Mouse (Mus musculus) embryonic facial prominence, embryonic 14.5 days (tissue): Measurements from ENCODE around the gene Kctd20. TPM values are rescaled to one million over a fixed set of nuclear protein-coding genes. Genes with fewer than 3 reads are reported as not detected.
A peak's percentile ranks its signal among the peaks of the same experiment; 100 is the strongest.

Experiments used
- ATAC-seq: fragments of 200-750 bp; cut with Nextera tagmentation; 2 replicates; pipeline ENCODE4 v1.8.0; 2017; ENCODE audit warnings: low read depth, moderate number of reproducible peaks, moderate TSS enrichment
- DNase-seq: peaks from one replicate; pipeline ENCODE4 v3.0.0-alpha.2; 2015; ENCODE audit warnings: low spot score
- H3K27ac ChIP-seq: fragments of 300-500 bp; sonication (generic); replicated peaks from 2 replicates; pipeline ENCODE4 v1.5.1; 2014; ENCODE audit warnings: low read depth, mild to moderate bottlenecking, low read length, moderate library complexity
- H3K27me3 ChIP-seq: fragments of 300-500 bp; sonication (generic); replicated peaks from 2 replicates; pipeline ENCODE4 v1.6.1; 2014; ENCODE audit warnings: low read length; ENCODE audit not compliant: control insufficient read depth, insufficient read depth
- H3K36me3 ChIP-seq: fragments of 300-500 bp; sonication (generic); 2 replicates; pipeline ENCODE4 v1.6.1; 2014; ENCODE audit warnings: low read length, mixed read lengths; ENCODE audit not compliant: control insufficient read depth, insufficient read depth
- H3K4me1 ChIP-seq: fragments of 300-500 bp; sonication (generic); 2 replicates; pipeline ENCODE4 v1.6.1; 2014; ENCODE audit warnings: antibody characterized with exemption, low read length; ENCODE audit not compliant: control insufficient read depth, insufficient read depth
- H3K4me2 ChIP-seq: fragments of 300-500 bp; sonication (generic); 2 replicates; pipeline ENCODE4 v1.6.1; 2014; ENCODE audit warnings: low read depth, mild to moderate bottlenecking, low read length, moderate library complexity, mixed read lengths
- H3K4me3 ChIP-seq: fragments of 300-500 bp; sonication (generic); 2 replicates; pipeline ENCODE4 v1.5.1; 2014; ENCODE audit warnings: low read depth, mild to moderate bottlenecking, low read length
- H3K9ac ChIP-seq: fragments of 300-500 bp; sonication (generic); 2 replicates; pipeline ENCODE4 v1.6.1; 2014; ENCODE audit warnings: low read depth, mild to moderate bottlenecking, low read length, moderate library complexity, mixed read lengths
- H3K9me3 ChIP-seq: fragments of 300-500 bp; sonication (generic); 2 replicates; pipeline ENCODE4 v1.6.1; 2016; ENCODE audit warnings: low read length; ENCODE audit not compliant: control insufficient read depth
- WGBS: fragments of 180-500 bp; shearing (Covaris S2); extraction: QIAGEN DNeasy Blood & Tissue Kit; methylation state at CpG from one replicate; pipeline ENCODE4 v1.1.7; 2014; 5-methylcytosine and 5-hydroxymethylcytosine counted together
- polyA plus RNA-seq: library from polyadenylated mRNA; unstranded; fragments of >200 nt; fragmentation: Nextera tagmentation; extraction: Ambion mirVana; gene quantifications from 2 replicates; pipeline ENCODE4 v1.2.1, GENCODE M21; 2014

The Kctd20 gene
- polyA plus RNA-seq, 1 experiment from 2014 or later: 79.0 TPM

DNA sequence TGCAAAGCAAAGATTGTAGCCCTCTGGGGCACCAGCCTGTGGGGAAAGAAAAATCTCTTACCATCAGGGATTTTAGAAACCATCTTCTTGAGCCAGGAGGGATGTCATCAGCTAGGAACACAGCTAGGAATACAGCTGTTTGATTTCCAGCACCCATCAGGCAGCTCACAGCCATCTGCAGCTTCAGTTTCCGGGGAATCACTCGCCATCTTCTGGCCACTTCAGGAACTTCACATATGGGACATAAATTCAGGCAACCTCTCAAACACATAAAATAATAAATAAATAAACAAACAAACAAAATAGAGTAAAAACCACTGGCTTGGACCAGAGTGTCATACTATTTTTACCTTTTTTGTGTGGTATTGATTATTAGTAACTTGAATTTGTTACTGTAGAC is 63.9 kb downstream of the Kctd20 start:
- no peaks in the 10 kb centered on the region for H3K9me3 ChIP-seq
- H3K4me2 ChIP-seq: no peak overlapping the region
- H3K9ac ChIP-seq: no peak overlapping the region
- peaks cover 4% of the 10 kb centered on the region; the same call in 1 of the 2 replicates for H3K4me1 ChIP-seq
- H3K27ac ChIP-seq: no peak overlapping the region
- no peaks in the 10 kb centered on the region for H3K27me3 ChIP-seq
- no peak overlapping the region for H3K4me3 ChIP-seq
- 24% methylated on average over 2 of the region's 2 CpGs for WGBS
- ATAC-seq (no peak), DNase-seq (no peak)
- H3K36me3 ChIP-seq: no peaks in the 10 kb centered on the region

DNA sequence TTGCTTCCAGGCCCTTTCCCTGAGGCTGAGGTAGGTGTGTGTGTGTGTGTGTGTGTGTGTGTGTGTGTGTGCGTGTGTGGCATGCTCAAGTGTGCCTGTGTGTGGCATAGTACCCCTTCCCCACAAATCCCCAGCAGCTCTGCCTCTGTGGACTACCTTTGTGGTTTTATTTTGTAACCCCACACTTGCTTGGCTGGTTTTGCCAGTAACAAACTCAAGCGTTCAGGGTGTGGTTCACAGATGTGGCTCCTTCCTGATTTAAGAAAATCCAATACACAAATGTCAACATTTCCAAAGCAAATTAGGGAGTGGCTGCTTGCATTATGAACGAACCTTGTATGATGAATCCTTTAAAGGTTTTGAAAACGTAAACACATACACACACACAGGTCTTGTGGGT is 65.0 kb downstream of the Kctd20 start:
- Histone ChIP-seq H3K27me3 (no peaks in the 10 kb centered on the region), H3K4me3 (no peak overlapping the region), H3K9me3 (no peaks in the 10 kb centered on the region), H3K4me2 (no peak overlapping the region), H3K9ac (no peak overlapping the region), H3K27ac (no peak overlapping the region), H3K36me3 (no peaks in the 10 kb centered on the region), H3K4me1 (peaks cover 4% of the 10 kb centered on the region; the same call in 1 of the 2 replicates)
- peak; percentile 82 for DNase-seq
- WGBS: 68% methylated on average over 4 of the region's 4 CpGs
- ATAC-seq: no peak

DNA sequence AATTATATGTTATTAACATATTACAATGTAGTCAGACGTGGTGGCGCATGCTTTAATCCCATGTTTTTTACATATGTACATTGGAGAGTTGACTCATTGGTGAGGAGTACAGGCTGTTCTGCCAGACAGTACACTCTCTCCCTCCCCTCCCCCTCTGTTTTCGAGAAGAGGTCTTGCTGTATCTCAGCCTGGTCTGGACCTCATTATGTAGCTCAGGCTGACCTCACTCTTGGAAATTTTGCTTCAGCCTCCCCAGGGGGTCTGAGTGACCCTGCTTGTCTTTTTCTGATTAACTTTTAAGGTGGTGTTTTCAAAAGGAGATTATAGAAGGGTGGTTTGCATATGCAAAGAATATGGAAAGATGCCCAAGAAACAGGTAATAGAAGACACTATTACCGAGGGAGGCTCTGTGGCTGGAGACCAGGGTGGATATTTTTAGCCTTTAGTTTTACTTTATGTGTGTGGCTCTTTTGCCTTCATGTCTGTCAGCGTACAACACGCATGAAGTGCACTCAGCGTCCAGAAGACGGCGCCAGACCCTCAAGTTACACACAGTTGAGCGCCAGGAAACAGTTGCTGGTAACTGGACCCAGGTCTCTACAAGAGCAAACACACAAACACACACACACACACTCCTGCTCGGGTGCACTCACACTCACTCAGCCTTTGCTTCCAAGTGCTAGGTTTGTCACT is 66.7 kb downstream of the Kctd20 start:
- H3K9me3 ChIP-seq: no peaks in the 10 kb centered on the region
- H3K27me3 ChIP-seq: no peaks in the 10 kb centered on the region
- ATAC-seq: peak; percentile 34; the same call in 1 of the 2 replicates
- no peak overlapping the region for H3K27ac ChIP-seq
- no peak overlapping the region for H3K9ac ChIP-seq
- WGBS: 38% methylated on average over 11 of the region's 11 CpGs
- H3K36me3 ChIP-seq: no peaks in the 10 kb centered on the region
- no peak overlapping the region for H3K4me2 ChIP-seq
- peaks cover 4% of the 10 kb centered on the region; the same call in 1 of the 2 replicates for H3K4me1 ChIP-seq
- H3K4me3 ChIP-seq: no peak overlapping the region
- peak; percentile 62 for DNase-seq

Other genes with a start within 250 kb of the Kctd20 start
- gene AC170998.1, start 225.9 kb upstream of the Kctd20 start, polyA plus RNA-seq: 1.5 and 2.1 TPM in 2 replicates
- gene Mapk13, start 182.7 kb upstream of the Kctd20 start, polyA plus RNA-seq: 31.8 and 33.5 TPM in 2 replicates
- gene Brpf3, start 150.9 kb upstream of the Kctd20 start, polyA plus RNA-seq: 10.0 and 10.2 TPM in 2 replicates
- gene Pnpla1, start 93.5 kb upstream of the Kctd20 start, polyA plus RNA-seq: 1.5 and 1.8 TPM in 2 replicates
- gene 4930539E08Rik, start 36.6 kb upstream of the Kctd20 start, polyA plus RNA-seq: 0.08 and 0.47 TPM in 2 replicates
- not detected in 2 replicates for gene Pxt1, start 8.1 kb upstream of the Kctd20 start, polyA plus RNA-seq
- gene Stk38, start 56.0 kb downstream of the Kctd20 start, polyA plus RNA-seq: 87.0 and 88.7 TPM in 2 replicates
- 494 and 574 TPM in 2 replicates for gene Srsf3, start 80.7 kb downstream of the Kctd20 start, polyA plus RNA-seq
- 223 and 292 TPM in 2 replicates for gene Cdkn1a, start 139.0 kb downstream of the Kctd20 start, polyA plus RNA-seq
- gene Rab44, start 162.2 kb downstream of the Kctd20 start, polyA plus RNA-seq: 1.7 and 2.2 TPM in 2 replicates